ENCODE assay signal across 15 mouse cellular contexts in the genomic region with DNA sequence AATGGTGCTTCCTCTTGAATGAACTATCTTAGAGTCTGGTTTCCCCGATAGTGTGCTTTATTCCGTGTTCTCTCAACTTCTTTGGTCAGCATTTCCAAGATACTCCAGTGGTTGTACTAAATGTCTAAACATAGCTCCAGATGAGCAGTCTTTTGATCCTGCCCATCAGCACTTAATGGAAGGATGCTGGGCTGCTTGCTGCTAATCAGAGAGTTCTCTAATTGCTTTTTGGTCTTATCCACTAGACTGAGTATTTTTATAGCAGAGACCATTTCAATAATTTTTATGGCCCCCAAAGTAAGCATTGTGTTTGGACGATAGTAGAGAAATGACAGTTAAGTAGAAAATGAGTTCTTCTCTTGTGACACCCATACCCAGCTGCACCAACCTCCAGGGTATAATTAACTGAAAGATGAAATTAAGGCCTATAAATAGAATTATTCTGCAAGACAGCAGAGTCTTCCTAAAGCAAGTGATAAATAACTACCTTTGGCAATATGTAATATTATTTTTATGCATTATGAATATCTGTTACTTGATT.
"Had no signal": no experiment of that assay in that cellular context is flagged by ENCODE, and none has a peak within 500 bp of the region (broad histone marks: within the 10 kb centered on the region; RNA-seq: fewer than 3 reads in every experiment).

No protein-coding gene starts in this region.

- H3K27ac ChIP-seq: neural tube, embryonic 12.5 days; stomach, embryonic 15.5 days; stomach, postnatal 0 days had no signal

- H3K9me3 ChIP-seq: neural tube, embryonic 12.5 days; stomach, embryonic 15.5 days had no signal

- H3K4me3 ChIP-seq: neural tube, embryonic 12.5 days; stomach, embryonic 15.5 days had no signal

- H3K27me3 ChIP-seq: neural tube, embryonic 12.5 days; stomach, embryonic 15.5 days had no signal

- H3K36me3 ChIP-seq: neural tube, embryonic 12.5 days; stomach, embryonic 15.5 days had no signal

- DNase-seq: retina, postnatal 1 day; right cerebral cortex, adult 18-20 months; right cerebral cortex, postnatal 14 days; right cerebral cortex, postnatal 25 days; right cerebral cortex, postnatal 4 days; spleen, adult 18-20 months; thymus, adult 18-20 months; thymus, adult 2 months; thymus, postnatal 14 days; thymus, postnatal 25 days; thymus, postnatal 36 days; thymus, postnatal 4 days had no signal

- H3K4me2 ChIP-seq: neural tube, embryonic 12.5 days; stomach, embryonic 15.5 days had no signal

- H3K4me1 ChIP-seq: neural tube, embryonic 12.5 days; stomach, embryonic 15.5 days had no signal

- H3K9ac ChIP-seq: neural tube, embryonic 12.5 days; stomach, embryonic 15.5 days had no signal
